Mouse (Mus musculus): ENCODE results near the gene Akt1.

The Akt1 gene

DNA sequence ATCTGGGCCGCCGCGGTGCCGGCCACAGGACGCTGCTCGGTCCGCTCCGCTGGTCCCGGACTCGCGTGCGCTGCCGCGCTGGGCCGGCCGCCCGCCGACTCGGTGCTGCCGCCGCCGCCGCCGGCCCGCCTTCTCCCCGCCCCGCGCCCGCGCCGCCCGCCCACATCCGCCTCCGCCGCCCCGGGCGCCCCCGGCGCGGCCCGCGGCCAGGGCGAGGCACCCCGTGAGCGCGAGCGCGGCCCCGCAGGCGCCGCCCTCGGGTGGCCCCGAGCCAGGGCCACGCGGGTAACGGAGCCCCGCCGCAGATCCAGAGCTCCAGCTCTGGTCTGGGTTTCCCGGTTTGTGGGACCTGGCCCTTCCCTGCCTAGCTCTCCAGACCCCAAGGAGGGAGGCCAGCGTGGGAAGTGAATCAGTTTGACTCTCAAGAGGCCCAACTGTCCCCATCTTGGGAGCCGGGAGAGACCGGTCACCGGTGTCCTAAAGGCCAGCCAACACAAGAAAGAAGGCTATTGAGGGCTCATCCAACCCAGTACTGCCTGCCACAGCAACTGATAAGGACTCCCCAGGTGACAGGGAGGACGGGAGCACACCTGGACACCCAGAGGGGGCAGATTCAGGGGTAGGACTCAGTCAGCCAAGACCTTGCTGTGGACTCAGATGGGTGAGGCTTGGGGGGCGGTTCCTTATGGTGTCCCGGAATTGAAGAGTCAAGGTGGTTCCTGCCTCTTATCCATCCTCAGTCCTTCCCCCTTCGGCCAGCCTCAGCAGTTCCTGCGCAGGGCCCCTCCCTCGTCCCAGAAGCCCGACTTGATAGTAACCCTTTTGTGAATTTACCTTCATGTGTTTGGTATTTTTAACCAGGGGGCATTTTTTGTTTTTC, at the start of gene Akt1:
Gene Akt1 (minus strand): TSS at position 753 of the 880 bp plus-strand sequence.
- DNase-seq, result peak; percentile 52

DNA sequence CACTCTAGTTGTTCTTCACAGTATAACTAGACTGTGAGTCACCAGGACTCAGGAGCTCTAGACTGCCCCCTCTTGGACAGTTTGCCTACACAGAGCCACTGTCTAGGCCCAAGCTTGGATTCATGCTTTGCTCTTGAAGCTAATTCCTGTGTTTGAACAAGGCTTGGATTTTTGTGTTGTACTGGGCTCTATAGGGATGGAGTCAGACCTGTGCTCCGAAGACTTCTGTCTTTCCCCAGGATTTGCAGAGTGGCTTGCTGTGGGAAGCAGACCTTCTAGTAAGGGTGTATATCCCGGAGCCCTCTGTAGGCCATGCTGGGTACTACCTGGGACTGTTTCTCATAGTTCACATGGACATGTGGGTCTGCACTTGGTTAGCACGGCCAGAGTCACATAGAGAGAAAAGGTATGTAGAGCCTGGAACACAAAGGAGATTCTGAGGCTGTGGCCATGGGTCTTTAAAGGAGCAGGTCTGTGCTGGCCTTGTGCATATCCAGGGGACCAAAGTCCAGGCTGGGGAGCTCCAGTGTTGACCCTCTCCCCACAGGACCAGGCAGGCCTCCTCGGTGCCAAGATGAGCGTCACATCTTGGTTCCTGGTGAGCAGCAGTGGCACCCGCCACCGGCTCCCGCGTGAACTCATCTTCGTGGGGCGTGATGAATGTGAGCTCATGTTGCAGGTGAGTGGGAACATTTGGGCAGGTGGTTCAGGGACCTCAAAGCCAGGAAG, 49.6 kb upstream of the Akt1 start:
- DNase-seq, result peak; percentile 57

DNA sequence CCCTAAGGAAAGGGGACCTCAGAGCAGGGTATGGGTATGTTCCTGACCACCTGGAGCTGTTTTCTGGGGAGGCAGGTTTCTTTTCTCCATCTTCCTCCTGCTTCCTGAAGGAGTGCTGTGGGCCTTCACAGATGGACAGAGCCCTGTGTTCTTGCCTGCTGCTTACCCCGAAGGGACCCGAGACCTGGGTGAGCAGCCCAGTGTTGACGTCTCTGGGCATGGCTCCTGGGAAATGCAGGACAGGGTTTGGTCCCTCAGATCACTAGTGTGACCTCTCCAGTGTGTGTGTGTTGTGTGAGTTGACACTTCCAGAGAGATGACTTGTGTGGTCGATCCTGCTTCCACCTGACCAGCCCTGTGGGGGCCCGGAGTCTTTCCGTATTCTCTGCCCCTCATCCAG, 48.8 kb upstream of the Akt1 start:
- no peak for DNase-seq

DNA sequence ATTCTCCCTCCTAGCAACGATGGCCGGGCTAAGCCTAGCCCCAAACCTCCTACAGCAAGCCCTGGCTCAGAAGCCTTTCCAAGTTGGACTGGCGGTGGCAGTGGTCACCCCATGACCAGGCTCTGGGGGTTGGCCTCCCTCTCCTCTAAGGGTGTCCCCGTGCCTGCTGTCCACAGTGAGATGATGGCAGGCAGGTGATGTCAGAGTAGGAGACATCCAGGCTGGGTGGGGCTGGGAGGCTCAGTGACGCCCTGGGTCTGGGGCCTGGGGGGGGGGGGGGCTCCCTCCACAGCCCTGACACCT, 48.3 kb upstream of the Akt1 start:
- no peak for DNase-seq

DNA sequence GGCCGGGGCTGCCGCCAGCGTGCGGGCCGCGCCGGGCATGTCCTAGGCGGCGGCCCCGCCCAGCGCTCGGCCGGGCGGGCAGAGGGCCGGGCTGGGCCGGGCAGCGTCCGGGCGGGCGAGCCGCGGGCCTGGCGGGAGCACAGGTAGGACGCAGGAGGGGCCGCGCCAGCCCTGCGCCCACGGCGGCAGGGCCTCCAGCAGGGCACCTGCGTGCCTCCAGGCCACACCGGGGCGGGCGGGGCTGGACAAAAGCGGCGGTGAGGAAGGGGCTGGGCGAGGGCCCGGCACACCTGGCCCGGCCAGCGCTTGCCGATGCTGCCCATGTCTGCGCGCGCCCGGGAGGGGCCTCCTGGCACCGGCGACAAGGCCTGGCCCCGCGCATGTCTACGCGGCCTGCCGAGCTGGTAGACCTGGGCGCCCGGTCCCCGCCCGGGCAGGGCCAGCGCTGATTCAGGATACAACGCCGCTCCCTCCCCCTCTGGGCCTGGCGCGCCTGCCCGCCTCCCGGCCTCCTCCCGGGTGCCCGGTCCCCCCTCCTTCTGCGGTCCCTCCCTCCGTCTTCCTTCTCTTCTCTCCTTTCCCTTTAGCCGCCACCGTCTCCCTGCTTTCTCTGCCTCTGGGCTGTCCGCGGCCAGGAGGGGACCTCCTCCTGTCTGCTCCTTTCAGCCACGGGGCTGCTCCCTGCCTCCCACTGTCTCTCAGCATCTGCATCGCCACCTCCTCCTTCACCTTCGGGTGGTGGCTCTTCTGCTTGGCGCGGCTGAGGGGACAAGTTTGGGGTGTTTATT, 47.8 kb upstream of the Akt1 start:
- peak; percentile 57 for DNase-seq

DNA sequence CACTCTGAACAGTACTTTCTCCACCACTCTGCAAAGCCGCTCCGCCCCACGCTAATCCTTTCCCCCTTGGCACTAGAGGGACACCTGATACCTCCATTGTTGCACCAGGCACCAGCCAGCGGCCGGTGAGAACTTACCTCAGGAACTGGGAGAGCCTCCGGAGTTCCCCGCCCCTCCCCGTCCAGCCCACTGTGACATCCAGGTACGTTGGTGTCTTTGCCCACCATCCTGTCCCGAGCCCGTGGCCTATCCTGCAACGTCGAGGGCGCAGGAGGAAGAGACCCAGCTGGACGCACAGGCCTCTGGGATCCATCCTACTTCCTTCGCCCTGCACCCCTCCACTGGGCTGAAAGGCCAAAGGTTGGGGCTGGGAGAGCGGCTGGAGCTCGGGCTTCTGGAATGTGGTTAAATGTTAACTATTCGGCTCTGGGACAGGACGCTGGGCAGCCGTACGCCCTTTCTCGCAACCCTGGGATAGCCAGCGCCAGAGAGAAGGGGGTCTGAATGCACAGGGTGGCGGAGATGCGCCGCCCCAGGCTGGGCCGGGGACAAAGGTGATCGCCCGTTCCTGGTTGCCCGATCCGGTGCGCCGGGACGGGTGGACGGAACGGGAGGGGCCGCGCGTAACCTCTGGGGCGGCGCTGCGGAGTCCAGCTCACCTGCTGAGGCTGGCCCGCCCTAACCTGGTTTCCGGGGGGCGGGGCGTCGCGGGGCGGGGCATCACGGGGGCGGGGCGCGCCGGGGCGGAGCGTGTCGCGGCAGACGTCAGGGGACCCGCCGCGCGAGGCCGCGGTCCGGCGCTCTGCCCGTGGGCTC, 46.9 kb upstream of the Akt1 start:
- DNase-seq, result peak; percentile 51

DNA sequence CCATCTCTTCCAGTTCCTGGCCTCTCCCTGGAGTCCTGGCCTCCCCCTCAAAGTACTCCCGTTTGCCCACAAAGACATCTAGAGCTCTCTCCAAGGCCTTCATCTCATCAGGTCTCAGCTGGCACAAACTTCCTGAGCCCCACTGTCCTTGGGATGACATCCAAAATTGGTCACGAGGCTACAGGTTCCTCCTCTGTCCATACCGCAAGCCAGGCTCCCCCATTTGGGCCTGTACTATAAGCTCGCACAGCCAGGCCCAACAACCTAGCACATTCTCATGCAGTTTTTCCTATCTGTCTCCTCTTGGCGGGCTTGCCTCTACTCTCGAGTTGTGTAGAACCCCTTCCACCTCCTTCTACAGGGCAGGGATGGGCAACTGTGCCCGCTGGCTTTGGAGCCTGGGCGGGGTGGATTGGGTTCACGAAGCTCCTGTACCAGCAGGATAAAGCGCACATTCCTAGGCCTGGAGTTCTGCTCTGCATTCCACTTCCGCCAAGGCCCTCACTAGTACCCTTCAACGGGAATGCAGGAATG, 46.3 kb upstream of the Akt1 start:
- DNase-seq, result no peak

DNA sequence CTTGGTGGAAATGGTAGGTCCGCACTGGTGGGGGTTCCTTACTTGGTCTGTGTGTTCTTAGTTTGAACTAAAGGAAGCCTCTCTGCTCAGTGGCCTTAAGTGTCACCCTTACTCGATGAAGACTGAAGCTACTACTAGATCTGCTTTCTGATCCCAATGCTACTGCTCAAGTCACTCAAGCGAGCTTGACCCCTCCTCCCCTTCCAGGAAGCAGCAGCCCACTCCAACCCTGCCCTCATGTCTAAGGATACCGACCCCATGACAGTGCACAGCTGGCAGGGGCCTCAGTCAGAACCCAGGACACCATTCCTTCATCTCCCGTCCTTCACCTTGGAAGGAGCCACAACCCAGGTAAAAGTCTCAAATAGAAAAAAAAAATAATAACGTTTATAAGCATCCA, 45.5 kb upstream of the Akt1 start, which contains the start of gene Cep170b:
Gene Cep170b (plus strand): TSS at position 240 of the 400 bp plus-strand sequence.
- DNase-seq, result no peak

DNA sequence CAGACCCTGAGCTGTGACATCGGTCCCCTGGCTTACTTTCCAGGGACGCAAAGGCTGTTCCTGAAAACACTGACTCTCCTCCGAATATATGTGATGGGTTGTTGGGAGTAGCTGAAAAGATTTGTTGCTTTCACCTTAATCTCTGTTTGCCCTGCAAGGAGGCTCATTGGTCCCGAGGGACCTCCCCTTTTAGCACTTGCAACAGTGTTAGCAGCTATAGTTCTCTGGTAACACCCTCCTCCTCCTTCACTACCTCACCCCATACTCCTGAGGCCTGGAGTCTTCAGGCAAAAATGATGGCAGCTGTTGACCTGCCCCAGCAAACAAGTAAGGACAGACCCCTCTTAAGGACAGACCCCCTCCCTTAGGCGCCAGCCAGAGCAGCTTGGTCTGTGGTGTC, 44.3 kb upstream of the Akt1 start:
- DNase-seq, result no peak

DNA sequence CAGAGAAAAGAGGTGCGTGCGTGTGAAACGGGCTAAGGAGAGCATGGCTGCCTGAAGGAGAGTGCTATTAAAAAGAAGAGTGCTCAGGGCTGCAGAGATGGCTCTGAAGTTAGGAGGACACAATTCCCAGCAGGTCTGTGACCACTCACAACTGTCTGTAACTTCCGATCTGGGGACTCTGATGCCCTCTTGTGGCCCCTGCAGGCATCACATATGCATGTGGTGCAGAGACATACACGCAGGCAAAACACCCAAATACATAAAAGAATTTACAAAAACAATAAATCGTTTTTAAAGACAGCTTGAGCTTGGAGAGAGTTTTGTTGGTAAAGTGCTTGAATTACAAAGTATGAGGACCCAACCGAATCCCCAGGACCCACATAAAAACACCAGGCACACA, 42.5 kb upstream of the Akt1 start:
- DNase-seq, result no peak

DNA sequence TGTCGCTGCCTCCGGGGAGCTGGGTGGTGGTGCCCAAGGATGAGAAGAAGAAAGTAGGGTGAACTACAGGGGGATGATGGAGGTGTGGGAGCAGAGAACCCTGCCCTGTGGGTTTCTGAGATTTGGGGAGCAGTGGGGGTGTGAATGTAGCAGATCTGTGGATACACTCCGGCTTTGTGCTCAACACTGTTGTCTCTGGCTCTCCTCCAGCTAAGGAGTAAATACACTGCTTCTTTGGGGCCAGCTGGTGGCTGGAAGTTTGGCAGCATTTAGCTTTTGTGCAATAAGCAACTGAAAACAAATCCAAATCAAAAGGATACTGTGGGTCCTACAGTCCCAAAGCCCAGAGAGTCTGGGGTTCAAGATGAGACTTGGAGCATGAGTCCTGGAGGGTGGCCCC, 39.3 kb upstream of the Akt1 start:
- no peak for DNase-seq

DNA sequence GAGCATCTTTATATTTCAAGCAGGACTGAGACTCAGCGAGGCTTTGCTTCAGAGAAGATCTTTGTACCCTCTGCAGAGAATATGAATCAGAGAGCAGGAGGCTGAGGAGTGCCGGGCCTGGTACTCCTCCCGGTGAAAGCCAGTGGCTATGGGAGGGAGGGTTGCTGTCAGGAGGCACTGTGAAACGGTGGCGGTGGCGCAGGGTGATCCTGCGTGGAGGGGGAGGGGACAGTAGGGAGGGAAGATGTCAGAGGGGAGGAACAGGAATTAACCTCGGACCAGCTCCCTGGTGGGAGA, 32.8 kb upstream of the Akt1 start:
- DNase-seq, result no peak

DNA sequence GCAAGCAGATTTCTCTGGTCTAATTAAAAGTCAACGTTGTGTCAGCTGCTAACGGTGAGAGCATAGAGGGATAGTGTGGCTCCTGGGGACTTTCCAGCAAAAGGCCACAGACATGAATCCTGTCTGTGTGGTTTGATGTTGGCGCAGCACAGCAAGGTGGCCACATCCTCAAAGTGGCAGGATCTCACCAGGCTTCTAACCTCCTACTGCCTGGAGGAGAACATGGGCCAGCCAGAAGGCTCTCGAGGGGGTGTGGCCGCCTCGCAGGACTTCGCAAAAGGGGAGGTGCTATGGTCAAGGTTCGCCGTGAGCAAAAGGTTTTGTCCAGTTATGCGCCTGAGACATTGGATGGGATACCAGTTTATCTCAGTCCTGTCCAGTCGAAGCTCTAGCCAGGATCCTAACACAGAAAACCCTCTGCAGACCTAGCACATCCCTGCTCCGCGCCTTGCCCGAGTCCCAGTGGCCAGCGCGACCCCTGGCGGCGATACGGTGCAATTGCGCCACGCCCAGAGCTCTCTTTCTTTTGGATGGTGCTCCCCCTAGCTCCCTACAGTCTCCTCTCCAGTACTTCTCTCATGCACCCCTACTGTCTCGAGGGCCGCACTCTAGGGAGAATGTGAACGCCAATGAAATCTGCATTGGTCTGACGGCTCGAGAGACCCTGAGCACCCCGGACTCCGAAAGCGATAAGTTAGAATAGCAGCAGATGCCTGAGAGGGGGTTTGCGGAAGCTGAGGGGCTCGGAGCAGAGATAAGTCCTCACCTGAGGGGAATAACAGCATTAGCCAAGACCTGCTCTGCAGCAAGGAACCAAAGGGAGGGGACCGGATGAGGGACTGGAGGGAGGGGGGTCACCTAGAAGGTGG, 32.3 kb upstream of the Akt1 start:
- DNase-seq, result peak; percentile 85

DNA sequence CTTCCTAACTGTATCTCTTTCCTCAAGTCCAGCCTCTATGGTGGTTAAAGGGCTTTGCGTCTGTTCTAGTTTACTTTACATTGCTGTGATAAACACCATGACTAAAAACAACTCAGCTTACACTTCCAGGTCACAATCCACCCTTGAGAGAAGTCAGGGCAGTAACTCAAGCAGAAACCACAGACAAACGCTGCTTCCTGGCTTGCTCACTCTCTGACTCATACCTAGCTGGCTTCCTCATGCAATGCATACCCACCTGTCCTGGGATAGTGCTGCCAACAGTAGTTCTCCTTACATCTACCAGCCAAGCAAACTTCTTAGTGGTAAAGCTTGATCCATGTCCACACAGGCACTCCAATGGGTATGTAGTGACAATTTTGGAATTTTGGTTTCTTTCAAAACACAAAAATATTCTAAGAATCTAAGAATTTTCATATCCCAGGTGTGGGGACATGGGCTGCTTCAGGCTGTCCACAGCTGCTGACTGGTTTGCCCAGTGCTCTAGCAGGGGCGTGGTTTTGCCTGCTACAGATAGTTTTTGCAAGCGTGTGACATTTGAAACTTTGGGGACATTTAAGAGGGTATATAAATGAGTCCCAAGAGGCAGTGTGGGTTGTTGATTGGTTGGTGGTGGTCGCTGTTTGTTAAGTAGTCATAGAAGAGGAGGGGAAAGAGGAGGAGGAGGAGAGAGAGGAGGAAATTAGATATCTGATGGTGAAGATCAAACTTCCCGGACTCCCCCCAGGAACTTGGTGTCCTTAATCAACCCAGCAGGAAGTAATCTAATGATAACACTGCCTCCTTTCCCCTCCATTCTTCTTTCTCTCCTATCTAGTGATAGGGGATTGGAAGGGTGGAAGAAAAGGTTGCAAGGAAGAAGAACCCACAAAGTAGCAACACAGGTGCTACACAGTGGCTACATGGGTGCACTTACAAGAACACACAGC, 28.0 kb upstream of the Akt1 start:
- no peak for DNase-seq

DNA sequence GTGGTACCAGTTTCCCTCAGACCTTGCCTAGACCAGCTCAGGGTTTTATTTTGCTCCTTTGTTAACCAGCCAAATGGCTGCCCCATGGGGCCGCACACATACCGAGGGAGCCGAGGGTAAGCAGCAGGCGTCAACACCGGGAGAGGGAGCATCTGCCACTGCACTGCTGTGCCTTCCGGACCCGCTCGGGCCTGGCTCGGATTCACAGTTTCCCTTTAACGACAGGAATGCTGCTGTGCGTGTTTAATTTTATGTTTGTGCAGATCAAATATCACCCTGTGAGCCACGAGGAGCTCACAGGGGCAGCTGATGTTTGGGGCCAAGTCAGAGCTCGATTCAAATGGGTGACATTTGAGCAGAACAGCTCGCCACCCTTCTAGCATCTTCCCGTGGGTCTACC, 25.8 kb upstream of the Akt1 start:
- no peak for DNase-seq

DNA sequence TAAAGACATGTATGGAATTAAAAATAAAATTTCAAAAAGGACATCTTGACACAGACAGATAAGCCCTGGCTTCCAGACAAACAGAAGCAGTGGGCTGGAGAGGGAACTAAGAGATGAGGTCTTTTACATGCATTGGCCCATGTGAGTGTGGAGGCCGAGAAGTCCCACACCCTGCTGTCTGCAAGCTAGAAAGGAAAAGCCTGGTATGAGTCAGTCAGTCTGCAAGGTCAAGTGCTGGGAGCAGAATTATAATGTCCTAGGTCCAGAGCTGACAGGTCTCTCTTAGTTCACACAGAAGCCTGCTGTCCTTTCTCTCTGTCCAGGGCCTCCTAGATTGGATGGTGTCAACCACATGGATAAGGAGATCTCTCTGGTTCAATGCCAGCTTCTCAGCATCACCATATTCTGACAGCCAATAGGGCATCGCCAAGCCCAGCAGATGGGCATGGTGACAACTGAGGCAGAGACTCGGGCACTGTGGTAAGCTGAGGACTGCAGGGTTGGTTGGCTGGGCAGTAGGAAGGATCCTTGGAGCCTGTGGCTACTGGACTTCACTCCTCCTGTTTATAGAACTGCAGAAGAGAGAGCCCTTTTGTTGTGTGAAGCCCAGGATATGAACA, 22.2 kb upstream of the Akt1 start:
- DNase-seq, result no peak

DNA sequence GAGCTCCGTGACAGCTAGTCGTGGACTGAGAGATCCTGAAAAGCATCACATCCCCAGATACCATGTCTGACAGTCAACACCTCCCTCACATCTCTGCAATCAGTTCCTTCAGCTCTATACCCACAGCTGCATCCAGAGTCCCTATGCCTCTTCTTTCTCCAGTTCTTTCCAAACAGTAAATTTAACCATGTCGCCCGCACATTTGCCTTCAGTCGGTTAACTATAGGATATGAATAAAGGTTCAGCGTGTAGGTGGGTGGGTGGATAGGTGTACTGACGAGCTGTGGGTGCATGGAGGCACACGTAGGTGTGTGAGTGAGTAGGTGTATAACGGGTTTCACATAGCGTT, 19.4 kb upstream of the Akt1 start:
- DNase-seq, result no peak

DNA sequence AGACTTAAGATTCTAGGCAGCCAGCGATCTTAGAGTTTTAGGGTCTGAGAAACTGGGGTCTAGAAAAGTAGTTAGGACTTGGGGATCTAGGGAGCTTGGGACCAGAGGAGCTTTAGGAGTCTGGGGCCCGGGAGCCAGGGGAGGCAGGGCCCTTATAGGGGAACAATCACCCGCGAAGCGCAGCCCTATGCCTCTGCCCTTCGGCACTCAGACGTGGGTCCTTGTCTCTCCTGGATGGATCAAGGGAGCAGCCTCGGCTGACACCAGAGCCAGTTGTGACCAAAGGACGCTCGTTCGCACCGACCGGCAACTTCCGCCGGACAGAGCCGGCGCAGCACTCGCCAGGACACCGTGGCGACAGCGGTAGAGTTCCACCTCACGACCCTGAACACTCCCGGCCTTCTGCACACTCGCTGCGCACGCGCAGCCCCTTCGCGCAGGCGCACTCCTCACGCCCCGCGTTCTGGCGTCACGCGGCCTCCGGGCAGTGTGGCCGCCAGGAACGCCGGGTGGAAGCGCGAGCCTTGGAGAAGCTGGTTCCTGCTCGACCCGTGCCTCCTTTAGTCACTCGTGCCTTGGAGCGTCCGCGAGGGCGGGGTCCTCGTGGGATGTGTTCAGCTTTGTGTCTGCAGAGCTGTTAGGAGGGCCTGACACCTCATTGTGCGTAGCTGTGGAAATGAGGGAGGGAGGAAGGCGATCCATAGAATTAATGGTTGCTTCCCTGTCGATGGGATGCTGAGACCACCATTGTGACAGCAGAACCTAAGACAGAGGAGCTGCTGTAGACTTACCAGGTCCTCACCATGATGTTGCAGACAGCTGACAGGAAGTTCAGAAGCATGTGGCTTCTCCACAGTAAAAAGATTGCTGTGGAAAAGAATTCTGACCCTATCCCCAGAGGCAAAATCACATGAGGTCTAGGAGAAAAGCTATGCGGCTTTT, 18.8 kb upstream of the Akt1 start:
- DNase-seq, result peak; percentile 96

DNA sequence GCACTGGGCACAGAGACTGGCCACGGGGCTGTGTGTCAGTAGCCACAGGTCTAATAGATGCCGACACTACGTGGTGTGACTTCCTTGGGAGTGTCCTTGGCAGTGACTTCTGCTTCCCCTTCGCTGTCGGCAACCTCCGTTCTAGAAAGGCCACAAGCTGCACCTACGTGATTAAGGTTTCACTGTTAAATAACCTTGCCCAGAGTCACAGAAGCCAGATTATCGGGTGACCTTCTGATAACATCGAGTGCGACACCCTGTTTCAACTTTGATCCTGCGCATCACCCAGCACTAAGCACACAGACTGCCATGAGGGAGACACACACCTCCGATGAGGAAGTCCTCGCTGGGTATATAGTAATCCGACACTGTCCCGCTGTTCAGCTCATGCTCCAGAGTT, 13.8 kb upstream of the Akt1 start:
- DNase-seq, result no peak

Measured in right cerebral cortex, postnatal 25 days (tissue).